Mouse (Mus musculus): ENCODE measurements around the gene Nr5a1. TPM values are rescaled to one million over a fixed set of nuclear protein-coding genes. Genes with fewer than 3 reads are reported as not detected.

The Nr5a1 gene
- total RNA-seq, 4 experiments from 2014 or later = not detected

GRCm38 (mm10) chr2:38705036-38705435 lies 9.3 kb downstream of the Nr5a1 start:
- DNase-seq (ENCODE audit: low spot score) = no peak

GRCm38 (mm10) chr2:38704336-38704735 lies 10.0 kb downstream of the Nr5a1 start:
- DNase-seq (ENCODE audit: low spot score) = no peak

GRCm38 (mm10) chr2:38700177-38700576 lies 14.2 kb downstream of the Nr5a1 start:
- no peak for DNase-seq (ENCODE audit: low spot score)

- no peak for DNase-seq (ENCODE audit: low spot score)
These were observed 15.7 kb downstream of the Nr5a1 start for GRCm38 (mm10) chr2:38698623-38699022.

- DNase-seq (ENCODE audit: low spot score) = no peak
These were observed 16.9 kb downstream of the Nr5a1 start for GRCm38 (mm10) chr2:38697128-38698120.

GRCm38 (mm10) chr2:38695770-38696169 lies 18.6 kb downstream of the Nr5a1 start:
- DNase-seq (ENCODE audit: low spot score) = no peak

GRCm38 (mm10) chr2:38691542-38691941 lies 22.8 kb downstream of the Nr5a1 start:
- no peak for DNase-seq (ENCODE audit: low spot score)

GRCm38 (mm10) chr2:38689881-38690280 lies 24.5 kb downstream of the Nr5a1 start:
- DNase-seq (ENCODE audit: low spot score) = no peak

- no peak for DNase-seq (ENCODE audit: low spot score)
These were observed 25.4 kb downstream of the Nr5a1 start for GRCm38 (mm10) chr2:38688791-38689520.

- DNase-seq (ENCODE audit: low spot score) = no peak
These were observed 28.6 kb downstream of the Nr5a1 start for GRCm38 (mm10) chr2:38685746-38686145.

GRCm38 (mm10) chr2:38683083-38683482 lies 31.3 kb downstream of the Nr5a1 start:
- DNase-seq (ENCODE audit: low spot score) = no peak

GRCm38 (mm10) chr2:38682209-38682608 lies 32.1 kb downstream of the Nr5a1 start:
- no peak for DNase-seq (ENCODE audit: low spot score)

GRCm38 (mm10) chr2:38678947-38679346 lies 35.4 kb downstream of the Nr5a1 start:
- no peak for DNase-seq (ENCODE audit: low spot score)

GRCm38 (mm10) chr2:38675366-38675969 lies 38.9 kb downstream of the Nr5a1 start:
- DNase-seq (ENCODE audit: low spot score) = no peak

GRCm38 (mm10) chr2:38672496-38672895 lies 41.8 kb downstream of the Nr5a1 start:
- no peak for DNase-seq (ENCODE audit: low spot score)

- DNase-seq (ENCODE audit: low spot score) = no peak
These were observed 45.4 kb downstream of the Nr5a1 start for GRCm38 (mm10) chr2:38668802-38669580.

- no peak for DNase-seq (ENCODE audit: low spot score)
These were observed 52.9 kb downstream of the Nr5a1 start for GRCm38 (mm10) chr2:38661398-38661797.

- peak; percentile 68 for DNase-seq (ENCODE audit: low spot score)
These were observed 56.0 kb downstream of the Nr5a1 start for GRCm38 (mm10) chr2:38658338-38658836.

GRCm38 (mm10) chr2:38653694-38654093 lies 60.6 kb downstream of the Nr5a1 start:
- no peak for DNase-seq (ENCODE audit: low spot score)

GRCm38 (mm10) chr2:38653293-38653619 lies 61.1 kb downstream of the Nr5a1 start:
- DNase-seq (ENCODE audit: low spot score) = no peak

GRCm38 (mm10) chr2:38652565-38653292 lies 61.6 kb downstream of the Nr5a1 start:
- DNase-seq (ENCODE audit: low spot score) = no peak
